Mouse (Mus musculus) bone marrow, adult 2 months (tissue): Measurements from ENCODE around the gene Denr.

ENCODE experiments used
- CTCF ChIP-seq: fragments of 200-500 bp; IDR thresholded peaks from 2 replicates; pipeline ENCODE4 v1.5.1; 2011; ENCODE audit warnings: low read length, control low read depth; ENCODE audit not compliant: control insufficient read depth, insufficient read depth
- POLR2A ChIP-seq: fragments of 200-500 bp; IDR thresholded peaks from 2 replicates; pipeline ENCODE4 v1.6.1; 2011; ENCODE audit warnings: low read depth, mild to moderate bottlenecking, control low read depth, low read length, borderline replicate concordance; ENCODE audit not compliant: control insufficient read depth

- TF ChIP-seq CTCF, result no peak
- no peak for TF ChIP-seq POLR2A
Observed at GRCm38 (mm10) chr5:123977231-123977630, 70.3 kb downstream of the Denr start.
